Mouse (Mus musculus) forebrain, embryonic 14.5 days (tissue): ENCODE results near the gene Ddx58. TPM values are rescaled to one million over a fixed set of nuclear protein-coding genes. Genes with fewer than 3 reads are reported as not detected.

ENCODE experiments used
- ATAC-seq: fragments of 200-750 bp; cut with Nextera tagmentation; 2 replicates; pipeline ENCODE4 v1.8.0; 2017; ENCODE audit warnings: mild to moderate bottlenecking, moderate library complexity
- DNase-seq: peaks from one replicate; pipeline ENCODE4 v3.0.0-alpha.2; 2015; ENCODE audit warnings: low spot score
- H3K27ac ChIP-seq: fragments of 300-500 bp; sonication (generic); 2 replicates; pipeline ENCODE4 v1.5.1; 2014; ENCODE audit warnings: low read depth, mild to moderate bottlenecking, control low read depth, low read length, moderate library complexity
- H3K27me3 ChIP-seq: fragments of 300-500 bp; sonication (generic); replicated peaks from 2 replicates; pipeline ENCODE4 v1.6.1; 2014; ENCODE audit warnings: low read length, control low read depth, mixed read lengths; ENCODE audit not compliant: control insufficient read depth, insufficient read depth
- H3K36me3 ChIP-seq: fragments of 300-500 bp; sonication (generic); 2 replicates; pipeline ENCODE4 v1.6.1; 2014; ENCODE audit warnings: low read length, control low read depth; ENCODE audit not compliant: control insufficient read depth, insufficient read depth
- H3K4me1 ChIP-seq: fragments of 300-500 bp; sonication (generic); 2 replicates; pipeline ENCODE4 v1.6.1; 2014; ENCODE audit warnings: antibody characterized with exemption, low read length, control low read depth; ENCODE audit not compliant: control insufficient read depth, insufficient read depth
- H3K4me2 ChIP-seq: fragments of 300-500 bp; sonication (generic); 2 replicates; pipeline ENCODE4 v1.6.1; 2014; ENCODE audit warnings: mild to moderate bottlenecking, control low read depth, low read length
- H3K4me3 ChIP-seq: fragments of 300-500 bp; sonication (generic); 2 replicates; pipeline ENCODE4 v1.5.1; 2014; ENCODE audit warnings: low read depth, low read length, control low read depth
- H3K9ac ChIP-seq: fragments of 300-500 bp; sonication (generic); 2 replicates; pipeline ENCODE4 v1.6.1; 2014; ENCODE audit warnings: mild to moderate bottlenecking, low read length, control low read depth, moderate library complexity
- H3K9me3 ChIP-seq: fragments of 300-500 bp; sonication (generic); replicated peaks from 2 replicates; pipeline ENCODE4 v1.6.1; 2016; ENCODE audit warnings: low read length, control low read depth, mixed read lengths; ENCODE audit not compliant: control insufficient read depth
- WGBS: fragments of 180-500 bp; shearing (Covaris S2); extraction: QIAGEN DNeasy Blood & Tissue Kit; methylation state at CpG from one replicate; pipeline ENCODE4 v1.1.7; 2014; 5-methylcytosine and 5-hydroxymethylcytosine counted together
- polyA plus RNA-seq: library from polyadenylated mRNA; unstranded; fragments of >200 nt; fragmentation: Nextera tagmentation; extraction: Ambion mirVana; gene quantifications from 2 replicates; pipeline ENCODE4 v1.2.1, GENCODE M21; 2014

The Ddx58 gene
- polyA plus RNA-seq, 1 experiment from 2014 or later = 1.9 TPM

DNA sequence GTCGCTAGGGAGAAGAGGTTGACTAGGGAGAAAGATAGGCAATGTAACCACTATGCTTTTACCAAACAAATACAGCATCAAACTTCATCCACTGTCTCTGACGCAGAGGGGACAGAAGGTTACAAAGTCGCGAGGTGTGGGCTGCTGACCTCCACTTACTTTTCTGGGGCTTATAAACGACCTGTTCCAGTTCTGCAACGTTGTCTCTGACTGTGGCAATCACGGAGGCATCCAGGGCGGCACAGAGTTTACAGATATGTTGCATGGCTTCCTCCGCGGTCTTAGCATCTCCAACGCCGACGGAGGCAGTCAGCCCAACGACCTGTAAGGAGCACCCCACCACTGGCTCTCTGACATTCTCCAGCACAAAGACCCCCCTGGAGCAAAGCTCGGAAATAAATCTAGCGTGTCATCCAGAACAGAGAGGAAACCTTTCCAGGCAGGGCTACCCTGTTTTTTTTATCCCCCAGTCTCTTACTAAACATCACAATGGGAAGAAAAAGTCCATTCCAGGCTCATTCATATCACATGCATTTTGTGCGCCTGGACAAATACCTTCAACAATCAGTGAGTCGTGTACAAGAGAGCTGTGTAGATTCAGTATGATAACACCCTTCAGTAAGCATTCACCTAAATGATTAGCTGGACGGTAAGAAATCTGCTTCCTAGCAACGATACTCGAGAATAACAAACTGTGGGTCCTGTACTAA is 17.6 kb downstream of the Ddx58 start:
- no peaks in the 10 kb centered on the region for H3K9me3 ChIP-seq
- H3K4me2 ChIP-seq = no peak overlapping the region
- no peak overlapping the region for H3K4me3 ChIP-seq
- H3K4me1 ChIP-seq = no peaks in the 10 kb centered on the region
- H3K36me3 ChIP-seq = no peaks in the 10 kb centered on the region
- H3K27ac ChIP-seq = no peak overlapping the region
- DNase-seq (no peak), ATAC-seq (no peak)
- no peak overlapping the region for H3K9ac ChIP-seq
- H3K27me3 ChIP-seq = no peaks in the 10 kb centered on the region
- WGBS = 53% methylated on average over 21 of the region's 21 CpGs

DNA sequence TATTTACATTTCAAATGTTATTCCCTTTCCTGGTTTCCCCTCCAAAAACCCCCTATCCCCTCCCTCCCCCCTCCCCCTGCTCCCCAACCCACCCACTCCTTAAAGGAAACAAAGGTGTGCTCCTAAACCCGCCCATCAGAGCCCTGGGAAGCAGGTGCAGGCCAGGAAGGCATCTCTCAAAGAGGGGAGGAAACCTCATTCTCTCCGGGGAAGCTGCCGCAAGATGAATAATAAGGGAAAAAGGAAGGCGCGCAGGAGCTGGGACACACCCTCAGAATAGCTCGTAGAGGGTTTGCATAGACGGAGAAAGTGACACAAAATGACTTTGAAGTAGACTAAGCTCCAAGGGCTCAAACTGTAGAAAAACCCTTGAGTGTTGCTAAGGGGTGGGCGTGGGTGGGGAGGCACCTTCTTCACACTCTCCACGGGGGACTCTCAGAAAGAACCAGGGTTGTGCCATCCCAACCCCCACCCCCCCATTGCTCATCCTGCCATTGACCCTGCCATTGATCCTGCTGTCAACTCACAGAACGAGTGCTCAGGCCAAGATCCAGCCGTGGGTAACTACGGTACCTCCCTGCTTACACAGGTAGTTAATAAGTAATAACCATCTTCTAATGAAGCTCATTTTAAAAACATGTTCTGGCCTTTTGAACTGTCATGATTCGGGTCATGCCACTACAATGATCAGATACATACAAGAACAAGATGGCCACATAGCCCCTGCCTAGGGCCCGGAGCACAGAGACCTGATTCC is 18.4 kb downstream of the Ddx58 start:
- Histone ChIP-seq H3K27ac (no peak overlapping the region), H3K4me2 (no peak overlapping the region; the same call in 1 of the 2 replicates), H3K9ac (no peak overlapping the region), H3K36me3 (no peaks in the 10 kb centered on the region), H3K27me3 (no peaks in the 10 kb centered on the region), H3K9me3 (no peaks in the 10 kb centered on the region), H3K4me3 (no peak overlapping the region), H3K4me1 (no peaks in the 10 kb centered on the region)
- 40% methylated on average over 14 of the region's 14 CpGs for WGBS
- no peak for DNase-seq
- ATAC-seq = no peak

GRCm38 (mm10) chr4:40220437-40220836 is 19.2 kb downstream of the Ddx58 start:
- Histone ChIP-seq H3K9me3 (no peaks in the 10 kb centered on the region), H3K9ac (peak overlapping the region; percentile 26; the same call in 1 of the 2 replicates), H3K4me1 (no peaks in the 10 kb centered on the region), H3K4me2 (peak overlapping the region; percentile 23; the same call in 1 of the 2 replicates), H3K27me3 (no peaks in the 10 kb centered on the region), H3K4me3 (no peak overlapping the region), H3K27ac (no peak overlapping the region), H3K36me3 (no peaks in the 10 kb centered on the region)
- DNase-seq (no peak), ATAC-seq (no peak)
- 13% methylated on average over 12 of the region's 12 CpGs for WGBS

- no peaks in the 10 kb centered on the region for H3K9me3 ChIP-seq
- ATAC-seq (no peak), DNase-seq (peak; percentile 36)
- H3K4me1 ChIP-seq = no peaks in the 10 kb centered on the region
- H3K27ac ChIP-seq = no peak overlapping the region
- H3K36me3 ChIP-seq = no peaks in the 10 kb centered on the region
- WGBS = 75% methylated on average over 7 of the region's 7 CpGs
- no peak overlapping the region for H3K4me2 ChIP-seq
- no peaks in the 10 kb centered on the region for H3K27me3 ChIP-seq
- no peak overlapping the region for H3K4me3 ChIP-seq
- H3K9ac ChIP-seq = no peak overlapping the region
Measured at GRCm38 (mm10) chr4:40218382-40218781, 21.2 kb downstream of the Ddx58 start.

DNA sequence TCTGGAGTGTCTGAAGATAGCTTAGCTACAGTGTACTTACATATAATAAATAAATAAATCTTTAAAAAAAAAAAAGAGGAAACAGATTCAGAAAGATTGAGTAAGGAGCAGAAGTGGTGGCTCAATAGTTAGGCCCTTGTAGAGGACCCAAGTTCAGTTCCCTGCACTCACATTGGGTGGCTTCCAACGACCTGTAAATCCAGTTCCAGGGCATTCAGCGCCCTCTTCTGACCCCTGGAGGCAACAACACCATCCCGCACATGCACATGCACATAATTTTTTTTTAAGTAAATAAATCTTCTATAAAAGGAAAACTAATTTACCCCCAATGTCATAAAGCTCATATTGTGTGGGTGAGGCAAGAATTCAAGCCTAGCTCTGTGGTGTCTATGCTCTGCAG is 21.7 kb downstream of the Ddx58 start:
- Histone ChIP-seq H3K27me3 (no peaks in the 10 kb centered on the region), H3K4me1 (no peaks in the 10 kb centered on the region), H3K4me3 (no peak overlapping the region), H3K9ac (no peak overlapping the region), H3K36me3 (no peaks in the 10 kb centered on the region), H3K27ac (no peak overlapping the region), H3K4me2 (no peak overlapping the region), H3K9me3 (no peaks in the 10 kb centered on the region)
- DNase-seq = no peak
- no peak for ATAC-seq
- WGBS = 53% methylated on average over 3 of the region's 3 CpGs

- no peaks in the 10 kb centered on the region for H3K27me3 ChIP-seq
- H3K27ac ChIP-seq = no peak overlapping the region
- ATAC-seq (no peak), DNase-seq (no peak)
- no peak overlapping the region for H3K4me3 ChIP-seq
- H3K4me2 ChIP-seq = no peak overlapping the region
- H3K9ac ChIP-seq = no peak overlapping the region
- H3K9me3 ChIP-seq = no peaks in the 10 kb centered on the region
- 88% methylated on average over 4 of the region's 6 CpGs for WGBS
- H3K36me3 ChIP-seq = no peaks in the 10 kb centered on the region
- no peaks in the 10 kb centered on the region for H3K4me1 ChIP-seq
Measured at GRCm38 (mm10) chr4:40212177-40212576, 27.5 kb downstream of the Ddx58 start.

GRCm38 (mm10) chr4:40207701-40208100 is 31.9 kb downstream of the Ddx58 start:
- Histone ChIP-seq H3K36me3 (no peaks in the 10 kb centered on the region), H3K27ac (no peak overlapping the region; the same call in 1 of the 2 replicates), H3K9ac (no peak overlapping the region), H3K4me3 (no peak overlapping the region), H3K9me3 (no peaks in the 10 kb centered on the region), H3K4me2 (no peak overlapping the region), H3K4me1 (no peaks in the 10 kb centered on the region), H3K27me3 (no peaks in the 10 kb centered on the region)
- no peak for ATAC-seq
- no peak for DNase-seq
- WGBS = 14% methylated on average over 5 of the region's 5 CpGs

- no peak for ATAC-seq
Measured at GRCm38 (mm10) chr4:40205231-40205903, 34.3 kb downstream of the Ddx58 start.

More at GRCm38 (mm10) chr4:40205231-40205903, 34.3 kb downstream of the Ddx58 start:
- no peak for DNase-seq
- Histone ChIP-seq H3K4me2 (no peak overlapping the region), H3K4me3 (no peak overlapping the region), H3K27me3 (no peaks in the 10 kb centered on the region), H3K9me3 (no peaks in the 10 kb centered on the region), H3K9ac (no peak overlapping the region), H3K36me3 (peaks cover 4% of the 10 kb centered on the region; the same call in 1 of the 2 replicates), H3K4me1 (no peaks in the 10 kb centered on the region), H3K27ac (no peak overlapping the region)
- 92% methylated on average over 22 of the region's 22 CpGs for WGBS
